Mouse (Mus musculus): ENCODE measurements at regions not wholly inside any gene's neighbourhood (a gene's known extent, or its start where the extent isn't known, plus 50 kb on each side); places are given as distances from the start of the nearest gene placed in this dataset.

- TF ChIP-seq TAL1 (IDR thresholded peaks at IDR 0.05; ENCODE audit: low read length) (peak; percentile 32; the same call in 2 of the 3 replicates), GATA1 (IDR thresholded peaks at IDR 0.05; ENCODE audit: low read length) (no peak)
- H3K4me3 ChIP-seq (replicated peaks): peak overlapping the region; percentile 33
- no peaks in the 10 kb centered on the region for H3K9me3 ChIP-seq (ENCODE audit: control insufficient read depth, low read length)
- 0 out of 2 replicates have a peak, but pooled peaks cover 3% of the 10 kb centered on the region for H3K27me3 ChIP-seq (ENCODE audit: control insufficient read depth)
- H3K36me3 ChIP-seq (ENCODE audit: control insufficient read depth): no peaks in the 10 kb centered on the region
- H3K4me1 ChIP-seq (ENCODE audit: control insufficient read depth): peaks cover 42% of the 10 kb centered on the region
These were observed 59.3 kb upstream of the Runx3 start for GRCm38 (mm10) chr4:135061030-135061743.

DNA sequence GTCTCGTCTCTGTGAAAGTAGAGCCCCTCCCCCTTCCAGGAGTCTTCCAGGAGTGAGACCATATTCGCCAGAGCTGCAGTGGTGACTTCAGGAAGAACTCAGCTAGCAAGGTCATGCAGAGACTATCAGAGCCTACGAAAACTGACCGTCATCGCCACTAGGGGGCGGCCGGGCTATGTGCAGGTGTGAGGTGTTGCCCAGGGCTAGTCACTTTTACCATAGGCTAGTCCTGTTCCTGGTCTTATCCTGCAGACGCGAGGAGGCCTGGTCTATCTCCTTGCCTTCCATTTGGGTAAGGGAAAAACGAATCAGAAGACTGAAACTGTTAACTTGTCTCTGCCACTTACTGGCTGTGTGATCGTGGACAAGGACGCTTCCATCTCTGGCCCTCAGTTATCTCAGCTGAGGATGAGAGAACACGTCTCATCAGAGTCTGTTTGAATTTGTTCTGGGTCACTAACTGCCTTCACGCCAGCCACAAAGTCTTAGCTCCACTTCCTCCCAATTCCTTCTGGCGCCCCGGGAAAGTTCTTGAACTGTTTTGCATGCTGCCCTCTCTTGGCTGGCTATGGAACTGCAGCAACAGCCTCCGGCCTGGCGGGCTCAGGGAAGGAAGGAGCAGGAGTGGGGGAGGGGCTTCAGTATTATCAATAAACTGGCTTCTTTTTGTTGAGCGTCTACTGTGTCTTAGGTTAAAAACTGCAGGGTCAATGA, 53.5 kb upstream of the Runx3 start:
- Histone ChIP-seq H3K4me3 (replicated peaks) (peak overlapping the region; percentile 56), H3K36me3 (ENCODE audit: control insufficient read depth) (no peaks in the 10 kb centered on the region), H3K9me3 (ENCODE audit: control insufficient read depth, low read length) (no peaks in the 10 kb centered on the region), H3K4me1 (ENCODE audit: control insufficient read depth) (peaks cover 26% of the 10 kb centered on the region), H3K27me3 (ENCODE audit: control insufficient read depth) (0 out of 2 replicates have a peak, but pooled peaks cover 3% of the 10 kb centered on the region)
- no peak for TF ChIP-seq GATA1 (IDR thresholded peaks at IDR 0.05; ENCODE audit: low read length)
- no peak for TF ChIP-seq TAL1 (IDR thresholded peaks at IDR 0.05; ENCODE audit: low read length)

DNA sequence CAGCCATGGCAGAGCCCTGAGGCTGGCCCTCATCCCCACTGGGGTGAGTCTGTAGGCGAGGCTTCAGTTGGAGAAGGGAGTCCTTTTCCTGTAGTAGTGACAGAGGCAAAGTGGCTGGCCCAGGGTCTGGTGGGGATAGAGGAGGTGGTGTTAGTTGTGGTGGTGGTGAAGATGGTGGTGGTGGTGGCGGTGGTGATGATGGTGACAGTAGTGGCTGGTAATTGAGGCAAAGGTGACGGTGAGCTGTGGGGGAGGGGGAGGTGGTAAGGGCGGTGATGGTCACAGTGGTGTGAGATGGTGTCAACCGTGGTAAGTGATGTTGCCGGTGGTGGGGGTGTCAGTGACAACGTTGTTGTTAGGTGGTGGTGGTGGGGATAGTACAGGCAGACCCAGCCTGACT, 52.6 kb upstream of the Runx3 start:
- H3K4me3 ChIP-seq (replicated peaks): no peak overlapping the region
- H3K9me3 ChIP-seq (ENCODE audit: control insufficient read depth, low read length): no peaks in the 10 kb centered on the region
- TF ChIP-seq TAL1 (IDR thresholded peaks at IDR 0.05; ENCODE audit: low read length) (no peak), GATA1 (IDR thresholded peaks at IDR 0.05; ENCODE audit: low read length) (no peak)
- 0 out of 2 replicates have a peak, but pooled peaks cover 3% of the 10 kb centered on the region for H3K27me3 ChIP-seq (ENCODE audit: control insufficient read depth)
- peaks cover 19% of the 10 kb centered on the region for H3K4me1 ChIP-seq (ENCODE audit: control insufficient read depth)
- H3K36me3 ChIP-seq (ENCODE audit: control insufficient read depth): no peaks in the 10 kb centered on the region

DNA sequence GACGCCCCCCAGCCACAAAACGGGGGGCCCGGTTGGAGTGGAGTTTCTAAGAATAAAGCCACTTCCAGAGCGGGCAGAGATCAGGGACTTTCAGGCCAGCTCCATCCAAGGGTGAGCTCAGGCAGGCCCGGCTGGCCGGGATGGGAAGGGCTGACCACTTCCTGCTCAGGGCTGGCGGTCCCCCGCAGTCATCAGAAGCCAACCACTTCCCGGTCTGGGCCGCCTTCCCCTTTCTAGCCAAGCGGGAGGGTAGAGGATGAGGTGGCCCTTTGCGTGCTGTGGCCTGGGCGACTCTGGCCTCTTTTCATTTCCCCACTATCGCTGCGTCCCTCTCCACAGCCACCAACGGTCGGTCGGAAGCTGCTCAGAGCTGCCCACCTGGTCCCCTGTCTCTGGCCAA, 50.6 kb upstream of the Runx3 start:
- Histone ChIP-seq H3K4me3 (replicated peaks) (no peak overlapping the region), H3K36me3 (ENCODE audit: control insufficient read depth) (no peaks in the 10 kb centered on the region), H3K9me3 (ENCODE audit: control insufficient read depth, low read length) (no peaks in the 10 kb centered on the region), H3K27me3 (ENCODE audit: control insufficient read depth) (0 out of 2 replicates have a peak, but pooled peaks cover 3% of the 10 kb centered on the region), H3K4me1 (ENCODE audit: control insufficient read depth) (peaks cover 16% of the 10 kb centered on the region)
- no peak for TF ChIP-seq GATA1 (IDR thresholded peaks at IDR 0.05; ENCODE audit: low read length)
- TF ChIP-seq TAL1 (IDR thresholded peaks at IDR 0.05; ENCODE audit: low read length): no peak
